Mouse (Mus musculus) testis, adult 2 months (tissue): ENCODE measurements around the gene Dnase2b. TPM values are rescaled to one million over a fixed set of nuclear protein-coding genes. Genes with fewer than 3 reads are reported as not detected.

Source experiments
- H3K27ac ChIP-seq: fragments of 200-500 bp; 2 replicates; pipeline ENCODE4 v1.5.1; 2012; ENCODE audit warnings: low read depth, low read length; ENCODE audit not compliant: control insufficient read depth, insufficient read depth
- H3K27me3 ChIP-seq: fragments of 200-500 bp; 2 replicates; pipeline ENCODE4 v1.6.1; 2012; ENCODE audit warnings: mild to moderate bottlenecking, low read length, moderate library complexity; ENCODE audit not compliant: control insufficient read depth, insufficient read depth
- H3K36me3 ChIP-seq: fragments of 200-500 bp; 2 replicates; pipeline ENCODE4 v1.6.1; 2012; ENCODE audit warnings: mild to moderate bottlenecking, low read length; ENCODE audit not compliant: control insufficient read depth, insufficient read depth
- H3K4me1 ChIP-seq: fragments of 200-500 bp; 2 replicates; pipeline ENCODE4 v1.6.1; 2012; ENCODE audit warnings: low read length; ENCODE audit not compliant: control insufficient read depth, insufficient read depth
- H3K4me3 ChIP-seq: fragments of 200-500 bp; 2 replicates; pipeline ENCODE4 v1.5.1; 2012; ENCODE audit warnings: low read depth, mild to moderate bottlenecking, low read length, moderate library complexity, mixed read lengths; ENCODE audit not compliant: control insufficient read depth
- CTCF ChIP-seq: fragments of 200-500 bp; IDR thresholded peaks from 2 replicates; pipeline ENCODE4 v1.5.1; 2012; ENCODE audit warnings: low read depth, mild to moderate bottlenecking, inconsistent platforms, low read length, moderate library complexity; ENCODE audit not compliant: control insufficient read depth, insufficient read depth, insufficient replicate concordance
- POLR2A ChIP-seq: fragments of 200-500 bp; IDR thresholded peaks from 2 replicates; pipeline ENCODE4 v1.6.1; 2012; ENCODE audit warnings: low read depth, mild to moderate bottlenecking, inconsistent platforms, low read length, moderate library complexity; ENCODE audit not compliant: control insufficient read depth
- polyA plus RNA-seq: library from polyadenylated mRNA; depleted of rRNA; stranded (reverse); fragments of >200 nt; gene quantifications from 2 replicates; pipeline ENCODE4 v1.2.3, GENCODE M21; 2012

Gene Dnase2b
- polyA plus RNA-seq, 1 experiment, result not detected

GRCm38 (mm10) chr3:146652431-146652830, 37.0 kb upstream of the Dnase2b start:
- TF ChIP-seq POLR2A (no peak), CTCF (no peak)
- no peak overlapping the region for H3K27ac ChIP-seq
- no peaks in the 10 kb centered on the region for H3K36me3 ChIP-seq
- no peaks in the 10 kb centered on the region for H3K27me3 ChIP-seq
- peaks cover 2% of the 10 kb centered on the region; the same call in 1 of the 2 replicates for H3K4me1 ChIP-seq
- peak overlapping the region; percentile 52 for H3K4me3 ChIP-seq

- peak within 1 kb of the TSS; percentile 55 for H3K27ac ChIP-seq
Observed at GRCm38 (mm10) chr3:146651217-146651616, 35.8 kb upstream of the Dnase2b start, which contains the start of gene 4930503B20Rik. Gene 4930503B20Rik (minus strand): TSS chr3:146651317.

DNA sequence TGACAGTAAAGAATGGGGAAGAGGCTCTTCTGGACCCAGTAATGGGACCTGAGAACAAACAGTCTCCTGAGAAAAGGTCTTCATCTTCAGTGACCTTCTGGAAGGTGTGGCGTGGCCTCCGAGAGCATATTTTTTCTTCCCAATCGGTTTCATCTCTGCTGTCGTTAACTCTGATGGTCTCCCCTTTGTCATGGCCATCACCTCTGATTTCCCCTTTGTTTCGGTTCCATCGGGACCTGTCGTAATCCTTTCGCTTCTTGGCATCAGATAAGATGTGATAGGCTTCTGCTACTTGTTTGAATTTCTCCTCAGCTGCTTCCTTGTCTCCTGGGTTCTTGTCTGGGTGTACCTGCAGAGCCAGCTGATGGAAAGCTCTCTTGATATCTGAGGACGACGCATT, 35.3 kb upstream of the Dnase2b start:
- peak overlapping the region; percentile 55 for H3K27ac ChIP-seq
- TF ChIP-seq CTCF (no peak), POLR2A (no peak)
- no peaks in the 10 kb centered on the region for H3K36me3 ChIP-seq
- H3K4me3 ChIP-seq, result peak overlapping the region; percentile 89
- peaks cover 2% of the 10 kb centered on the region; the same call in 1 of the 2 replicates for H3K4me1 ChIP-seq
- no peaks in the 10 kb centered on the region for H3K27me3 ChIP-seq

More at GRCm38 (mm10) chr3:146651217-146651616, 35.8 kb upstream of the Dnase2b start, which contains the start of gene 4930503B20Rik:
- no peaks in the 10 kb centered on the region for H3K36me3 ChIP-seq
- peak within 1 kb of the TSS; percentile 89 for H3K4me3 ChIP-seq
- H3K27me3 ChIP-seq, result no peaks in the 10 kb centered on the region
- peaks cover 2% of the 10 kb centered on the region; the same call in 1 of the 2 replicates for H3K4me1 ChIP-seq
- TF ChIP-seq POLR2A, result peak; percentile 28; the same call in 1 of the 2 replicates
- no peak for TF ChIP-seq CTCF

DNA sequence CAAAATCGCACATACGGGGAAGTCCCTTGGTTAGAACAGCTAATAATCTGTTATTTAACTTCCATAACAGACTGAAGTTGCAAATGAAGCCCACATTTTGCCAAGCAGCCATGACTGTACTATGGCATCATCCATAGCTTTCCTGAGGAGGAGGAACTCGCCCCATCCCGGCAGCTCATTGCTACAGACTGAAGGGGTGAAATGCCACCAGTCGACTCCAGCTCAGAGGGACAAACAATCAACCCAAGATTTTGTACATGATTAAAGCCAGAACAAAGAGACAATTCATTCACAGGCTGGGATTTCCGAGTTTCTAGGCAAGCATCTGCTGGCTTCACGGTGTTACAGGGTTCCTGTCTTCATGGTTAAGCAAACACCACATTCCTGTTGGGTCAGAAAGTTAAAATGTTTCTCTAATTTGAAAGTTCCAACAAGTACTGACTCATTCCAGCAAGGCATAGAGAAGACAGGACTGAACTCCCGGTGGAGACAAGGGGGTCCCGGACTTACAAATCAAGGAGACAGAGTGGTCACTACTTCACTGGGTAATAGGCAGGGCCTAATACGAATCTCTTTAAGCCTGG, 34.0 kb upstream of the Dnase2b start:
- no peaks in the 10 kb centered on the region for H3K36me3 ChIP-seq
- H3K4me3 ChIP-seq, result peak overlapping the region; percentile 89
- TF ChIP-seq POLR2A (no peak), CTCF (no peak)
- no peaks in the 10 kb centered on the region for H3K27me3 ChIP-seq
- peak overlapping the region; percentile 36; the same call in 1 of the 2 replicates for H3K27ac ChIP-seq
- peaks cover 2% of the 10 kb centered on the region; the same call in 1 of the 2 replicates for H3K4me1 ChIP-seq

DNA sequence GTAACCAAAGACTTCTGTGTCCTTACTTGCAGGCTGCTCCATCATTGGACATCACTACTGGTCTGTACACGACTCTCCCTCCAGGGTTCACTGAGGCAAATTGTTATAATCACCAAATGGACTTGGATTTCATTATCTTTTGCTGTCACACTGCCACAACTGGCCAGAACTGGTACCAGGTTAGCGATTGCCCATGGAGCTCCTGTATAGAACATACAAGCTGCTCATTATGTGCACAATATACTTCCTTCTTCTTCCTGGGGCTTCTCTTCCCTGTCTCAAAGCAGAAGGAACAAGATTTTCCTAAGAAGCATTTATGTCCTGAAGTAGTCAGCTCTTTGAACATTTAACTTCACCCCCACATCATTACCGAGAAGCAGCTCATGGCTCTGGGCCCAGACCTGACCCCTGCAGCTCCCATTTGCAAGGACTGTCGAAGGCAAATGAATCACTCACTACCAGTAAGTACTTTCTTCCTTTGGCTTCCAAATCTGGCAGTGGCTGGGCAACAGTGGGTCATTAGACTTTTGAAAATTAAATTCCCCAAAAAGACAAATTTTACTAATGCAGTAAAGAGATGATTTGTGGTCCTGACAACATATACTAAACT, 26.5 kb upstream of the Dnase2b start:
- H3K4me1 ChIP-seq, result no peaks in the 10 kb centered on the region
- no peak overlapping the region for H3K27ac ChIP-seq
- H3K36me3 ChIP-seq, result no peaks in the 10 kb centered on the region
- H3K4me3 ChIP-seq, result no peak overlapping the region
- TF ChIP-seq CTCF, result no peak
- no peak for TF ChIP-seq POLR2A
- no peaks in the 10 kb centered on the region for H3K27me3 ChIP-seq

DNA sequence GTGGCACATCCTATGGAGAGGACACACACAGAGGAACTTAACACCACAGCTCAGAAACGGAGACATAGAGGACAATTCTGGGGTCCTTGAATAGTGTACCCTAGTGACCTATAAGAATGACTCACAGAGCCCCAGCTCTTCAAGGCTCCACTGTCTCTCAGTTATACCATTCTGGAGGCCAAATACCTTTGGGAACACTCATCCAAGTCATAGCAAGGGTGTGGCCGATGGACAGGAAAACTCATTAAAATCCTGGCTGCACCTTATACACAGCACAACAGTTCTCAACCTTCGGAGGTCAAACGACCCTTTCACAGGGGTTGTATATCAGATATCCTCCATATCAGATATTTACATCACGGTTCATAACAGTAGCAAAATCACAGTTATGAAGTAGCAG, 17.1 kb upstream of the Dnase2b start:
- no peaks in the 10 kb centered on the region for H3K36me3 ChIP-seq
- TF ChIP-seq CTCF, result no peak
- TF ChIP-seq POLR2A, result no peak
- H3K27me3 ChIP-seq, result no peaks in the 10 kb centered on the region
- no peak overlapping the region for H3K27ac ChIP-seq
- H3K4me3 ChIP-seq, result no peak overlapping the region
- H3K4me1 ChIP-seq, result no peaks in the 10 kb centered on the region

GRCm38 (mm10) chr3:146628227-146628982, 13.0 kb upstream of the Dnase2b start:
- TF ChIP-seq POLR2A (no peak), CTCF (no peak)
- Histone ChIP-seq H3K36me3 (no peaks in the 10 kb centered on the region), H3K4me1 (no peaks in the 10 kb centered on the region), H3K27me3 (no peaks in the 10 kb centered on the region), H3K27ac (no peak overlapping the region), H3K4me3 (no peak overlapping the region)
